Mouse (Mus musculus) spleen, adult 2 months (tissue): Measurements from ENCODE around the gene Acot13.
A peak's percentile ranks its signal among the peaks of the same experiment; 100 is the strongest.

Source experiments
- CTCF ChIP-seq: fragments of 200-500 bp; IDR thresholded peaks from 2 replicates; pipeline ENCODE4 v1.5.1; 2011; ENCODE audit warnings: mild to moderate bottlenecking, inconsistent platforms; ENCODE audit not compliant: insufficient read depth, insufficient read length, insufficient replicate concordance; ENCODE audit errors: extremely low read depth
- POLR2A ChIP-seq: fragments of 200-500 bp; IDR thresholded peaks from 2 replicates; pipeline ENCODE4 v1.6.1; 2011; ENCODE audit warnings: low read depth, low read length, inconsistent platforms

GRCm38 (mm10) chr13:24800674-24801307 is 30.5 kb downstream of the Acot13 start:
- TF ChIP-seq POLR2A, result peak; percentile 99
- TF ChIP-seq CTCF, result no peak
